Mouse (Mus musculus): ENCODE results near the gene Pmpcb.
A peak's percentile ranks its signal among the peaks of the same experiment; 100 is the strongest.

- TF ChIP-seq CTCF (conservative IDR thresholded peaks at IDR 0.05; ENCODE audit: insufficient read depth, insufficient read length, low read depth, low read length) (no peak), POLR2A (IDR thresholded peaks at IDR 0.05; ENCODE audit: low read depth, low read length) (peak; percentile 39)
Measured at GRCm38 (mm10) chr5:21786258-21787185, 49.6 kb downstream of the Pmpcb start.
